Mouse (Mus musculus) macrophage (primary cell): ENCODE data around the gene 1700029H14Rik. TPM values are rescaled to one million over a fixed set of nuclear protein-coding genes. Genes with fewer than 3 reads are reported as not detected.

Experiments used
- H3K27ac ChIP-seq: fragments of 350-480 bp; formaldehyde crosslinking; 2 replicates; pipeline ENCODE4 v1.9.0; 2021
- H3K36me3 ChIP-seq: fragments of 350-480 bp; formaldehyde crosslinking; 2 replicates; pipeline ENCODE4 v1.9.0; 2021; ENCODE audit errors: inconsistent target
- H3K4me3 ChIP-seq: fragments of 350-480 bp; formaldehyde crosslinking; 2 replicates; pipeline ENCODE4 v1.9.0; 2021; ENCODE audit errors: inconsistent target
- H3K79me2 ChIP-seq: fragments of 350-480 bp; formaldehyde crosslinking; 2 replicates; pipeline ENCODE4 v1.9.0; 2021; ENCODE audit errors: inconsistent target
- WGBS: methylation state at CpG from one replicate; pipeline ENCODE4 v1.1.7; 2026; ENCODE audit warnings: inconsistent platforms; ENCODE audit not compliant: missing documents; 5-methylcytosine and 5-hydroxymethylcytosine counted together
- polyA plus RNA-seq: library from polyadenylated mRNA; stranded (reverse); fragments of 250-400 nt; gene quantifications from 3 replicates; pipeline ENCODE4 v1.2.4, GENCODE M21; 2018; ENCODE audit warnings: inconsistent platforms

Gene 1700029H14Rik
- polyA plus RNA-seq, 1 experiment from 2014 or later = not detected

DNA sequence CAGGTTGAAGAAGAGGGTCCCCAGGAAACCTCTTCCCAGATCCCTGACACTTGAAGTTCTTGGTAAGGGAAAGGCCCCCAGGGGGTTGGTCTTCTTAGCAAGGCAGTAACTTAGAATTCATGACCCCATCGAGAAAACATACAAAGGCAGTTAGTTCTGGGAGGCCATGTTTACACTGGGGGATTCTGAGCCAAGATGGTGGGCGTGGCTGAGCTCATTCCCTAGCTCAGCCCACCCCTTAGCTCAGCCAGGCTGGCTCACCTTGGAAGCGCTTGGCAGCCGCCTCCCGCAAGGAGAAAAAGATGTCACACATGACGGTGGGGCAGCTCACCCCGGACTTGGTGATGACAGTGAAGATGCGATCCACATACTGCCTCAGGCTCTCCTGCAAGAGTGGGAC, 22.4 kb upstream of the 1700029H14Rik start:
- H3K36me3 ChIP-seq = peaks cover 98% of the 10 kb centered on the region
- no peaks in the 10 kb centered on the region for H3K79me2 ChIP-seq
- H3K27ac ChIP-seq = no peak overlapping the region
- WGBS = 99% methylated on average over 8 of the region's 8 CpGs
- no peak overlapping the region for H3K4me3 ChIP-seq

DNA sequence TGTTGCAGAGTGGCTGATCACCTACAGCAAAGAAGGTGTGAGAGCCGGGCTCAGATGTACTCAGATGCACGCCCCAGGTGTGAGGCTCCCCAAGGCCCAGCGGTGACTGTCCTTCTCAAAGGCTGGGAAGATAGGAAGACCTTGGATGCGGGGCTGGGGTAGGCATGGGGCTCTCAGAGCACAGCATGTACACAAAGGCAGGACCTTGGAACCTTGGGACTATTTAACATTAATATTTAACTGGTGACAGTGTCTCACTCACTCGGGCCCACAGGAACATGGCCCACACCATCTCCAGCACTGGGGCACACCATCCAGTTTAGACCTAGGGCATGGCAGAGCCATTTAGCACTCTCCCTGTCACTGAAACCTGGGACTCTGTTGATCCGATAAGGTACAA, 15.6 kb upstream of the 1700029H14Rik start:
- WGBS = 96% methylated on average over 6 of the region's 6 CpGs
- H3K4me3 ChIP-seq = no peak overlapping the region
- no peaks in the 10 kb centered on the region for H3K79me2 ChIP-seq
- H3K27ac ChIP-seq = no peak overlapping the region
- H3K36me3 ChIP-seq = peaks cover 98% of the 10 kb centered on the region

DNA sequence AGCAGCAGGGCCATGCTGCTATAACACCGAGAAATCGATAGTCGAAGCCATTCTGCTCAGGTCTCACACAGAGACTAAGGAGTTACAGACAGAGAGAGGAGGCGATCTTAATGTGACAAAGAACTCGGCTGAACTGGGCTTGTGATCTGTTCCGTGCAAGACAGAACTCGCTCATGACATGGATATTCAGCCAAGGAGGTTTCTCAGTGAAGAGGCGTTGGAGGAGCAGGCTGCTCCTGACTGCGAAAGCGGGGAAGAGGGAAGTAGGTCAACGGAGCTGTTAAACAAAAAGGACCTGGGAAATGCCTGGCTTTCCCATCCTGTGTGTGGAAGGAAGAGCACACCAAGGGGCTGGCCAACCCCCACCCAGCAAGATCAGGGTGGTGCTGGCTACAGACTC, 9.7 kb upstream of the 1700029H14Rik start:
- no peak overlapping the region for H3K4me3 ChIP-seq

DNA sequence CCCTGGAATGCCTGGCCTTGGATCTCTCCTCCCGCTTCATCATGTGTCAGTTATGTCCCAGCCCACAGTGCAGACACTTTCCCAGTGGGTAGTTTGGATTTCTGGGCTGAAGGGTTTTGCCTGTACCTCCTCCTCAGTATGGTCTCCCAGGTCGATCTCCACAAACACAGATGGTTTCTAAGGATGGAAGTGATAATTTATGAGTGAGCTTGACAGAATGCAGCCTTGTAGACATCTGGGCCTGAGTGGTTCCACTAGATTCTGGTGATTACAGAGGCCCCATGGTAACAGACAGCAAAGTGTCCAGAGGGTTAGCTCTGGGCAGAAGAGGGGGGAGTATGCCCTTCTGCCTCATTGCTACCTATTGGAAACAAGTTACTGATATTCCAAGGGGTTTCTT, 4.7 kb downstream of the 1700029H14Rik start:
- H3K4me3 ChIP-seq = no peak overlapping the region
- no peak overlapping the region for H3K27ac ChIP-seq
- 93% methylated on average over 2 of the region's 2 CpGs for WGBS
- no peaks in the 10 kb centered on the region for H3K36me3 ChIP-seq
- H3K79me2 ChIP-seq = no peaks in the 10 kb centered on the region

More for the DNA sequence above, 9.7 kb upstream of the 1700029H14Rik start:
- Histone ChIP-seq H3K79me2 (no peaks in the 10 kb centered on the region), H3K36me3 (peaks cover 99% of the 10 kb centered on the region), H3K27ac (no peak overlapping the region)
- WGBS = 98% methylated on average over 11 of the region's 11 CpGs

DNA sequence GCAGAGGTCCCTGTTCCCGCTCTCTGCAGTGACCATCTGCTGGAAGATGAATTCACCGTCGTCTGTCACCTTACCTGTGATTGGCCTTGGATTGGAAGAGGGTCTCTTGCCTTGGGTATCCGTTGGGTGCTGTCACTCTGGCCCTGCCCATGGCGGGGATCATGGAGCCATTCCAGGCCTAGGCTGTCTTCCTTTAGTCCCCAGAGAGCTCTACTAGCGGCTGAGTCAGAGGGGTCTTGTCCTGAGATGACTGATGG, 10.8 kb downstream of the 1700029H14Rik start:
- Histone ChIP-seq H3K79me2 (no peaks in the 10 kb centered on the region), H3K4me3 (no peak overlapping the region), H3K36me3 (no peaks in the 10 kb centered on the region), H3K27ac (no peak overlapping the region)
- 95% methylated on average over 6 of the region's 6 CpGs for WGBS

DNA sequence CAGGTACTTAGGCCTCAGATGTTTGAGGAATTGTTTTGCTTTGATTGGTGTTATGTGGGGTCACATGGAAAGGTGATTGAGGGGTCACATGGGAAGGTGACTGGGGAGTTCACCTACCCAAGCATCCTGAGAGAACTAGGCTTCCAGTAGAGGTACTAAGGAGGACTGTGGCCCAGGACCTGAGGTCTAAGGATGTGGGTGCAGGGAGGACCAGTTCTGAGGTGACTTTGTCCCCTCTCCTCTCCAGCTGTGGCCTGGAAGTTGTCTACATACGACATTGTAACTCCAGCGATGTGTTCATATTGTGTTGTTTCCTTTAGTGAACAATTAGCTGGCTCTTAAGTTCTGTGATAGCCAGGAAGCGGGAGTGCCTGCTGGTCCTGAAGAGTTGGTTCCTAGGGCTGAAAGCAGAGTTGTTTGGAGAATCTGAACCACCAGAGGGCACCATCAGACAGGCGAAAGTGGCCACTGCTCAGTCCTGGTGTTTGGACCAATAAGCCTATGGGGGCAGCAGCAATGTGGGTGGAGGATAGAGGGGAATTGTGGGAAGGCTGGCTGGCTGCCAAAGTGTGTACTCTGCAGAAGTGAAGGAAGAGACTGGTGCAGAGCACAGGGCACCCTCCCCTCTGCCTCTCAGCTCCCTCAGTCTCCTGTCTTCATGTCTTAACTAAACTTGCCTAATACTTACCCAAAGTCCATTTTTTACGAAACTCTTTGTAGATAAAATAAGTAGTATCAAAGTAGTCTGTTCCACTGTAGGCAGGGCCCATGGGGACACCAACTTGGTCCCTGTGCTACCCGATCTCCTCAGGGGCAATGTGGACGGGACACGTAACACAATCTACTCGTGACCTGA, 11.3 kb downstream of the 1700029H14Rik start:
- no peak overlapping the region for H3K4me3 ChIP-seq
- H3K36me3 ChIP-seq = no peaks in the 10 kb centered on the region
- no peaks in the 10 kb centered on the region for H3K79me2 ChIP-seq
- H3K27ac ChIP-seq = no peak overlapping the region
- WGBS = 60% methylated on average over 9 of the region's 9 CpGs

DNA sequence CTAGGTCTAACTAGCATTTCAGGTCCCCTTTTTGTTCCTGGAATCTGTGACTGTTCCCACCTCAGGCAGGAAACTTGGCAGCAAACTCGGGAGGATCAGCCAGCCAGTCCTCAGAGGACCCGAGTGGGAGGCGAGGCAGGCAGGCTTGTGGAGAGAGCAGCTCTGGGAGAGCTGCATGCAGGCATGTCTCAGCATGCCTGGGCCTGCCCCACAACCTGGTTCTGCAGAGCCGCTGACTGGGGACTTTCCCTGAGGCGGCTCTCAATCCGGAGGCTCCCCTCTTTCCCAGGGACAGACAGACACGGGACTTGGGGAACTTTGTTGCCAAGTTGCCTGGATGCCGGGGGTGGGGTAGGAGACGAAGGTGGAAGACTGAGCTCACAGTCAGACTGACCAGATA, 13.4 kb downstream of the 1700029H14Rik start:
- H3K79me2 ChIP-seq = no peaks in the 10 kb centered on the region
- no peak overlapping the region for H3K4me3 ChIP-seq
- H3K27ac ChIP-seq = peak overlapping the region; percentile 13; the same call in 1 of the 2 replicates
- H3K36me3 ChIP-seq = no peaks in the 10 kb centered on the region
- WGBS = 74% methylated on average over 9 of the region's 9 CpGs

DNA sequence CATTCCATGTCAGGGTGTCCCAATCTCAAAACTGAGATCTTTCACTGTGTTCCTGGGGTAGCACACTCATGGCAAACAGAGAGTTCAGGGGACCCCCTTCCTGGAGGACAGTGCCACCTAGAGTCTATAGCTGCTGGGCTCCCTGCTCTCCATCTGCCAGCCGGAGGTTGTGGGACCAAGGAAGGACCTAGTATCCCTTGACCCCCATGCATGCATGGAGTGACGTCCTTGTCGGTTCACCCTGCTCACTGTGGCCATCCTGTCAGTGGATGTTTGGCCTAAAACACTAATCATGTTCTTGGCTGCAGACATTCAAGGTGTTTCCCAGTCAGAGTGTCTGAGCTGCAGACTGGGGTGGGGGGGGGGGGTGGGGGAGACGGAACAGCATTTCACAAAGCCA, 14.0 kb downstream of the 1700029H14Rik start:
- Histone ChIP-seq H3K27ac (no peak overlapping the region), H3K79me2 (no peaks in the 10 kb centered on the region), H3K4me3 (no peak overlapping the region), H3K36me3 (no peaks in the 10 kb centered on the region)
- WGBS = 56% methylated on average over 4 of the region's 4 CpGs

DNA sequence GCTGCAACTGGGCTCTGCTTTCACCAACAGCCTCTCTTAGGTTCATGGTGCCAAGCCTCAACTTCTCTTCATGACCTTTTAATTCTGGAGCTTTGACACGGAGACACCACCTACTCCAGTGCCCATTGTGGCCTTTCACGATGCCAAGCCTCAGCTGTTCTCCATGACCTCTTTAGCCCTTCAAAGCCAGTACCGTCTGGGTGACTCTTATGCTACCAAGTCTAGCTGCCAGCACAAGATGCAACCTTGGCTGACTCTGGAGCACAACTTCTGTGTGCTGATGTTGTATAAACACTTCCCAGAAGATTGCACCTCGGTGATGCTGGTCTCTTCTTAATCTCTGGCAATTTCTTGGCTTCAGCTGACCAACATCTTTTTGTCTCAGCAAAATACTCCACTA, 15.8 kb downstream of the 1700029H14Rik start:
- no peak overlapping the region for H3K27ac ChIP-seq
- no peaks in the 10 kb centered on the region for H3K36me3 ChIP-seq
- H3K4me3 ChIP-seq = no peak overlapping the region
- 98% methylated on average over 4 of the region's 4 CpGs for WGBS
- H3K79me2 ChIP-seq = no peaks in the 10 kb centered on the region

DNA sequence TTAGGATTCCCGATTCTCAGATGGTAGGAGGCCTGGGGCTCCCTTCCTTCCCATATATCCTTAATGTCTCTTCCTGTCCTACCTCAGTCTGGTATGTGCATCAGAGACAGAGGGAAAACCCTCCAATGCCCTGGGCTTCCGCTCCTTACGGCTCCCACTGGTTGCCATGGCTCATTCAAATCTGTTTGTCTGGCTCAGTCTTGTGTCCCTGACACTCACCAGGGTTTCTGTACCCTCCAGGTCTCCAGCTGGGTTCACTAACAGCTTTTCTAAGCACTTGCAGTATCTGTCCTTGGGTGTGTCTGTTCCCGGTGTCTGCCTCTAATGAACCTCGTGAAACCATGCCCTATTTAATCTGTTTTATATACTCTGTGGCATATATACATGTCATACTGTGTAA, 20.7 kb downstream of the 1700029H14Rik start:
- no peak overlapping the region for H3K27ac ChIP-seq
- no peak overlapping the region for H3K4me3 ChIP-seq
- no peaks in the 10 kb centered on the region for H3K79me2 ChIP-seq
- no peaks in the 10 kb centered on the region for H3K36me3 ChIP-seq
- WGBS = 96% methylated on average over 5 of the region's 5 CpGs

DNA sequence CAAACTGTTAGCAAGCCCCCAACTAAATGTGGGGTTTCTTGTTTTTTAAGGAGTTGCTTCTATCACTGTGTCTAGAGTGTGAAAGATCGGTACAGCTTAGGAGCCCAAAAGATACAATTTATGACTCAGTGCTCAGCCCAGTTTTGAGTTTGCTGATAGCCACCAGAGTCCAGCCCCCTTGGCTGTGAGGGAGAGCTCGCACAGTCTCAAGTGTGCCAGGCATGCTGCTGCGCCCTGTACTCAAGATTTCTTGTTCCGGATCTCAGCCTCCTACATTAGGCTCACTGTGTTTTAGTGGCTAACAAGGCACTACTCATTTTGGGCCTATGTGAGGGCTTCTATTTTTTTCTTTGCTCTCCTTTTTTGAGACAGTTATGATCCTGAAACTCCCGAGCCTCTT, 22.1 kb downstream of the 1700029H14Rik start:
- Histone ChIP-seq H3K4me3 (no peak overlapping the region), H3K27ac (no peak overlapping the region), H3K79me2 (no peaks in the 10 kb centered on the region), H3K36me3 (no peaks in the 10 kb centered on the region)
- 95% methylated on average over 5 of the region's 5 CpGs for WGBS

DNA sequence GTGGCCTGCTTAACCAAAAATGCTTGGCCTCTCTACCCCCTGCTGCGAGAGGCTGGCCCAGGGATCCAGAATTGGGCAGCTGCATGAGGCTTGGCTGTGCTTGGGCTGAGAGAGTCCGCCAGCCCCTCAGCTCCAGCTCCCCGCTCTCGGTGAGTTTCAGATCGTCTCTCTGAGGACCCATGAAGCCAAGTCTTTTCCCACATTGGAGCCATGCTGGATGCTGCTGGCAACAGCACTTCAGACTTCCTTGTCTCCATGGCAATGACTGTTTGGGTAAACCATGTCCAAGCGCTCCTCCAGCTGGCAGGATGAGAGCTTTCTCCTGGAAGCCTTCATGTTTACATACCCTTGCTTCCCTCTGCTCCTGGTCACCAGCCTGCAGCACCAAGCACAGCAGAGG, 23.4 kb downstream of the 1700029H14Rik start:
- WGBS = 96% methylated on average over 6 of the region's 6 CpGs
- no peaks in the 10 kb centered on the region for H3K36me3 ChIP-seq
- H3K79me2 ChIP-seq = no peaks in the 10 kb centered on the region
- no peak overlapping the region for H3K4me3 ChIP-seq
- H3K27ac ChIP-seq = no peak overlapping the region

DNA sequence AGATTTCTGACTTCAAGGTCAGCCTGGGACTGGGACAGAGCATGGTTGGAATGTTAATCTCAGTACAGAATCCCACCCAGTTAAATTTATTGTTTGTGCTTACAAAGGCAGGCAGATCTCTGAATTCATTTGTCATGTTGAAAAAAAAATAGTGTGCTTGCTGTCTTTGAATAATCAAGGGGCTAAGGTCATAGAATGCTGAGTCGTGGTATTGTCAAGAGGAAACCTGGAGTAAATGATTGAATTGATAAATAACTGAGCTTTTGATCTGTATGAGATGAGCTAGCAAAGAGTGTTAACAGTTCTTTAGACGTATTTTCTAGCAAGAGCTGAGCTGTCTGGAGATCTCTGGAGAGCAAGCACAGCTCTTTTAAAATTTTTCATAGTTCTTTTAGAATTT, 25.2 kb downstream of the 1700029H14Rik start:
- H3K27ac ChIP-seq = no peak overlapping the region
- 94% methylated on average over 2 of the region's 2 CpGs for WGBS
- H3K4me3 ChIP-seq = no peak overlapping the region
- H3K79me2 ChIP-seq = no peaks in the 10 kb centered on the region
- H3K36me3 ChIP-seq = no peaks in the 10 kb centered on the region

DNA sequence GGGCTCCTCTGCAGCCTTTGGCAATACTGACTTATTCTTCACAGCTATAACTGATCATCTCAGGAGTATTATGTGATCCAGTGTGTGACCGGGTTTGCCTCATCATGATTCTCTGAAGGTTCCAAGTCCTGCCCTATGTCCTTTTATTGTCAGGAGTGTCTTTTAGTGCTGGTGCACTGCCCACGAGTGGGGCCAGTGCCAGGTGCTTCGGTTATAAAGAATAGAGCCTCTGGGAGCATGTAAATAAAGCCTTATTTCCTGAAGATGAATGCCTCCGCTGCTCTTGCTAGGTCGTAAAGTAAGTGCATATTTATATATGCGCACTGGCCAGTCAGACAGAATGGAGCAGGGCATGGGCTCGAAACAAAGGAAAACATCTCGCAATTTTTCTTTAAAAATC, 29.1 kb downstream of the 1700029H14Rik start:
- Histone ChIP-seq H3K27ac (no peak overlapping the region), H3K79me2 (no peaks in the 10 kb centered on the region), H3K36me3 (no peaks in the 10 kb centered on the region), H3K4me3 (no peak overlapping the region)
- WGBS = 84% methylated on average over 8 of the region's 8 CpGs

DNA sequence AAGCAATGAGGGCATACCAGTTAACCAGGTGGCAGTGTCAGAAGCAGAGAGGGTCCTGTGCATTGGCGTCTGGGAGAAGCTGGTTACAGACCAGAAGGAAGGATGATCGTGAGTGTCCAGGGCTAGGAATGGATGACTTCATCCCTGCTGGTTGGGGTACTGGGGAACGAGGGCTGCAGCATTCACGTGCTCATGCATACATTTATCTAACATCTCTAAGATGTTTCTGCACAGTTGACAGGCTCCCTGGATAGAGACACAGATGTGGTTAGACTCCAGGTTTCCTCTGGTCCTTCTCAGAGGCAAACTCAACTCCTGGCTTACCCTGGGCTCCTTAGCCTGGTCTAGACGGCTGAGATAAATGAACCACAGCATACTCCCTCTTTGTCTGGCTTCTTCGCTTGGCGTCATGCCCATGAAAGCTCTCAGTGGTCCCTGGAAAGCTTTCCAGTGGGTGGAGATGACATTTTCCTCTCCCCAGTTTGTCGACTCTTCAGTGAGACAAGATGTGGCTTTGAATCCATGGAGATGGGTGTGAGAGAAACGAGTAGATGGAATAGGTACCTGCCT, 30.6 kb downstream of the 1700029H14Rik start:
- WGBS = 57% methylated on average over 9 of the region's 9 CpGs
- no peaks in the 10 kb centered on the region for H3K79me2 ChIP-seq
- peak overlapping the region; percentile 75 for H3K27ac ChIP-seq
- no peaks in the 10 kb centered on the region for H3K36me3 ChIP-seq
- no peak overlapping the region for H3K4me3 ChIP-seq

DNA sequence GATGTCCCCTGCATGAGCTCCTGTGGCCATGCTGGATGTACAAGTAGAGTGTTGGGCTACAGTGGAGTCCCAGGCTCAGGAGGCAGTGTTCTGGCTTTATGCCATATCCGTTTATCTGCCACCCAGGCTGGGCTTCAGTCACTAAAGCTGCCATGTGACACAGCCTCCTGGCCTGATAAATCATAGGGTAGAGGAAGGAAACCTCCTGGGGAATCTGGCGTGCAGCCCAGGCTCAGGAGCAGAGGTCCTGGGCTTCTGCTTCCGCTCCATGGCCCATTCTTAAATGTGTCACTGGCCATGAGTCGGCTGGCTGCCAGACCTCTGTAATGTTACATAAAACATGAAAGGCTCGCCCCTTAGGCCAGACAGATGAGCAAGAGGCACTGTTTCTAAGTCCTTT, 31.3 kb downstream of the 1700029H14Rik start:
- WGBS = 7% methylated on average over 5 of the region's 5 CpGs
- Histone ChIP-seq H3K4me3 (no peak overlapping the region), H3K36me3 (no peaks in the 10 kb centered on the region), H3K79me2 (no peaks in the 10 kb centered on the region), H3K27ac (peak overlapping the region; percentile 75)
